Mouse (Mus musculus) T-cell, adult 2 months (primary cell): Measurements from ENCODE around the gene Zfp296.

Experiments used
- DNase-seq: peaks from one replicate; pipeline ENCODE4 v3.0.0; 2022; ENCODE audit warnings: low spot score

The Zfp296 gene

DNA sequence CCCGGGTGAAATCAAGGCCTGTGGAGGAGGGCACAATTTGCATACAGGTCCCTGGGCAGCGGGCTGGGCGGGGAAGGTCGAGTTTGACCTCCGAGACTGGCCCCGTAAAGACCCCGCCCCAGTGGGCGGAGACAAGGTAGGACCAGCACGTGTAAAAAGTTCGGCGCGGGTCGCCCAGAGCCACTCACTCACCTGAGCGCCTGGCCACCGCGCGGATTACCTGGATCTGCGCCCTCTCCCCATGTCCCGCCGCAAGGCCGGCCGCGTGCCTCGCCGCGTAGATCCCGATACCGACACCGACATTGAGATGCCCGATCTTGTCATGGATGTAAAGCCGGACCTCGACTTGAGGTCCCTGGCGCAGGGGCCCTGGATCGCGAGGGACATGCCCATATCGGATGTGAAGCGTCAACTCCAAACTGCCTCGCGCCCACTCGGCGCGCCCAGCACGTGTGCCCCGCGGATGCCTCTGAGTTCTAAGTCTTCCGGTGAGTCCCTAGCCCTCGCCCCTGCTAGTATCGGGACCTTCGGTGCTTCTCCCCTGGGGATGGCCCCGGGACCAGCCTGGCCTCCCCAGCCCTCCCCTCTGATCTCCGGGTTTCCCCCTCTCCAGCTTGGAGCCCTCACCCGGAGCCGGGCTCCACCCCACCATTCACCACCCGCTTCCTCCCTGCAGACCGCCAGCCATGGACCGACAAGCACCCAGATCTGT lies at the start of gene Zfp296, which contains the start of gene Gemin7:
Zfp296 (plus strand) TSS at position 147 of the 712 bp plus-strand sequence.
Gemin7 (minus strand) TSS at position 455 of the 712 bp plus-strand sequence.
- peak; percentile 47 for DNase-seq

DNA sequence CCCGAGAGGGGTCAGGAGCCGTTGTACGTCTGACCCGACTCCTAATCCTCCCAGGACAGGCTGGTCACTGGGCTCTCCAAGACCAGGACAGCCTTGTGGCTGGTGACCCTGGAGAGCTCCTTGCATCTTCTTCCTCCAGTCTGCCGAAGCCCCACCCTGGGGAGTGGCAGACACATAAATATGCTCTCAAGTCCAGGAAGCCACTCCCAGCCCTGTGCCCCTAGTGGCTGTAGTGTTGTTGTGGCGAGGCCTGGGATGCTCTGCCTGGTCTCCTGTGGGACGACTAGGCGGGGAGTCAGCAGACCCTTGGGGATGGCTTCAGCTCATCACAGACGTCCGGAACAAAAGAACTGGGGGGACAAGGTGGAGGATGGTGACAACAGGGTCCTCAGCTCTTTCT lies 46.0 kb upstream of the Zfp296 start:
- DNase-seq: no peak

DNA sequence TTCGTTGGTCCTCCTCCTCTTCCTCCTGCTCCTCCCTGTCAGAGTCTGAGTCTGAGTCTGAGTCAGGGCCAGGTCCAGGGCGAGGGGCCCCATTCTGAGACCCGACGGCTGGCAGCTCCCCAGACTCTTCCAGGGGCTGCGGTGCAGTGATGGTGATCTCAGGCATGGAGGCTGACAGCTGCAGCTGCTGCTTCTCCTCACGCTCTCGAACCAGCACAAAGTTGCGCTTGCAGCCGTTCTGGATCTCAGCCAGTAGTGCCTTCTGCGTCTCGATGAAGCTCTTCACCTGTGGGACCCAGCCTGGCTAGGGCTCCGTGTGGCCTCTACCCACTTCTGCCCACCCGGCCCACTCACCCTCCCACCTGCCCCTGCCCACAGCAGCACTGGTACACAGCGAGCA lies 44.8 kb upstream of the Zfp296 start:
- DNase-seq: no peak

DNA sequence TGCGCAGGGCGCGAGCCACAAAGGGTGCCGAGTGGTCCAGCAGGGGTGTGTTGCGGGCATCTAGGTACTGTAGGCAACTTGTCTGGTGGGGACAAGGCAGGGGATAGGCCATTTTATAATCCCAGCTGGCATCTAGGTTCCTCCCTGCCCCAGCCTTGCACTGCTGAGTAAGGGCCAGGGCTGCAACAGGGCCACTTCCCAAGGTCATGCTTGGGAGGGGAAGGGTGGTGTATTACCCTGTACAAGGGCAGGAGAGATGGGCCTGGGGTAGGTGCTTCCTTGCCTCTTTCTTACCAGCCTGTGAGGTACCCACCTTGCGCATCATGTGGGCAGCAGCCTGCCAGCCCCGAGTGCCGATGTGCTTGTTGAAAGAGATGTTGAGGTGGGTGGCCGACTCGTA lies 42.4 kb upstream of the Zfp296 start:
- DNase-seq: no peak

DNA sequence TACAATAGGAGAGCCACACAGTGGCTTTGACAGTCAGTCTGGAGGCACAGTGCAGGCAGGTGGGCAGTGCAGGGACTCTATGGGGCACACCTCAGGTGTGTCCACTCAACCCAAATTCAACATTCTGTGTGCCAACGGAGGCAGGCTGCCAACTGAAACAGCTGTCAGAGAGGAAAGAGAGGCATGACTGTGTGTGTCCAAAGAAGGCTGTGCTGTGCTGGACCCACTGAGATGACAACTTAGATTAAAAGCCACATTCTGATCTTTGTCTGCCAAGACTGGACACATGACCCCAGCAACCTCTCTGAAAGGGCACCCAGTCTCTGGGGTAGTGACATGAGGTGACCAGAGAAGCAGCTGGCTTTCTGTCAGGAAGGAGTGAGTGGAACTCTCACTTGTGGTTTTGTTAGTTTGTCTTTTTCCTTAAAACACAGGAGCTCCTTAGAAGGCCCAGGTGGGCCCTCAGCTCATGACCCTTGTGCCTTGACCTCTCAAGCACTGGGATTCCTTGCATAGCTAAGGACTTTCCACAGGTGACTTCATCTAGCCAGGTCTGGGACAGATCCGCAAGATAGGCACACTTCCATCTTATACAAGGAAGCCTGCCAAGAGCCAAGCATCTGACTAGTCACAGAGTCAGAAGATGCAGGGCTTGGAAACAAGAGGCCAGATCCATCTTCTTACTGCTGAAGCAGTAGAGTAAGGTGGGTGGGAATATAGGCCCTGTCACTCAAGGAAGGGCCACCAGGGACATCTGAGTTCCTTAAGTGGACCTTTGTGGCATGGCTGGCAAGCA lies 36.1 kb upstream of the Zfp296 start:
- DNase-seq: no peak

DNA sequence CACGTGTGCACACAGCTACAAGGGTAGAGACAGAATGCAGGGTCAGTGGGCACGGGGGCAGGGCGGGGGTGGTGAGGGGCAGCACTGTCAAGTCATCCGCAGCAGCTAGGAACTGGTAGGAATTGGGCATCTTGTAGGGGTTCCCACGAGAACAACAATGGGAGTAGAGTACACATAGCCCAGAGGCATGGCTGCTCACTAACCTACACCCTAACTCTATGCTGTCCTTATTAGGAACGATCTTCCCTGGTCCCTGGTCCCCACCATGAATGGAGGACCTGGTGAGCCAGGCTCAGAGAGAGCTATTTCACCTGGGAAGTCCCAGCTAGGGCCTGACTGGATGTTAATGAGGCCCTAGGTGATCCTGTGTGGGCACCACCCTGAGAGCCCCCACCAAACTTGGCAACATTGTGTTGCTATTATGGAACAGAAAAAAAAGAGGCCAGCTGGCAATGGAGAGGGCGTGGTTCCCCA lies 35.4 kb upstream of the Zfp296 start:
- no peak for DNase-seq

DNA sequence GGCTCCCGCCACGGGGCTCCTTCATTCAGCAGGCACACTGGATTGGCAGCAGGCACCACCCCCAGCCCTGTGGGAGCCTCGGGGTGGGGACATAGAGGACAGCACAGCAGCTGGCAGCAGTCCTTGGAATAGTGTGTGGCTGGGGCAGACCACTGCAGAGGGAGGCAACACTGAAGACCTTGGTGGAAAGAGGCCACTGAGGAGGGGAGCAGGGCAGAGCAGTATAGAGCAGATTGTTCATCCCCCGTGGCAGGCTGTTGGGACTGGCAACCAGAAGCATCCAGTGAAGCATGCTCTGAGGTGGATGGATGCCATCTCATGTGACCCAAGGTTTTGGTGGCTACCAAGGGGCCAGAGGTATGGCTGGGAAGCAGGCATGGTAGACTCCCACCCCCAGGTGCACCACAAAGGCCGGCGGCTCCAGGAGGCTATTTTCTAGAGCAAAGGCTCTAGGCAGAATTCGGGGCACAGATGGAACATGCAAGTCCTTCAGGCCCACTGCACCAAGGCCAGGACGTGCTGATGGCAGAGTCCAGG lies 34.9 kb upstream of the Zfp296 start:
- DNase-seq: no peak

DNA sequence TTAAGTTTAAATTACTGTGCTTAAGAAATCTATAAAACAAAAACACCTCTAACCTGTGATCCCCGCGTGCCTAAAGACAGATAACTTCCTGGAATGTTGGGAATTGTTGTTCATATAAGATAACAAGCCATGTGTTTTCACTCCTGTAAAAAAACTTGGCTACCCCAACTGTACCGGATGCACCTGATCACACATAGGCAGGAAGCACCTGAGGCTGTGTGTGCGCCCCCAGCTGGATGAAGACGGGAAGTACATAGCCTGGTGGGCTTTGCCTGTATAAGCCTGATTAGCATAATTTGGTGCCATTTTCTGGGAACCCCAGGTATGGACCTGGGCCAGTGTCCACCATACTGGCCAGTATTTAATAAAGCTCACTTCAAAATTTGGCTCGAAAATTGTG lies 33.5 kb upstream of the Zfp296 start:
- peak; percentile 66 for DNase-seq

DNA sequence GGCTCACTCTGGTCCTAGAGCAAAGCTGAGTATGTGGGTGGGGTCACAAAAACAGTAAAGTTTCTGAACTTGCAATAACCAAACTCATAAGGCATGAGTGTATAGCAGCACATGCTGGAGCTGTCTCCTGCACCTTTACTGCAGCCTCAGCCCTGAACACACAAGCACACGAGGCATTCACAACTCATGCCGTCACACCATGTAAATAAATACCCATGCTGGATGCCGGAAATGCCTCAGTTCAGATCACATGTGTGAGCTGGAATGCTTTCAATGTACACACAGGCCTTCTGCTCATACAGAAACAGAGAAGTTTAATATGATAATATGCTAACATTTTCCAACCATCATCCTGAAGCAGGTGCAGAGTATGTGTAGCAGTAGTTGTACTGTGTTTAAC lies 31.1 kb upstream of the Zfp296 start:
- DNase-seq: no peak

DNA sequence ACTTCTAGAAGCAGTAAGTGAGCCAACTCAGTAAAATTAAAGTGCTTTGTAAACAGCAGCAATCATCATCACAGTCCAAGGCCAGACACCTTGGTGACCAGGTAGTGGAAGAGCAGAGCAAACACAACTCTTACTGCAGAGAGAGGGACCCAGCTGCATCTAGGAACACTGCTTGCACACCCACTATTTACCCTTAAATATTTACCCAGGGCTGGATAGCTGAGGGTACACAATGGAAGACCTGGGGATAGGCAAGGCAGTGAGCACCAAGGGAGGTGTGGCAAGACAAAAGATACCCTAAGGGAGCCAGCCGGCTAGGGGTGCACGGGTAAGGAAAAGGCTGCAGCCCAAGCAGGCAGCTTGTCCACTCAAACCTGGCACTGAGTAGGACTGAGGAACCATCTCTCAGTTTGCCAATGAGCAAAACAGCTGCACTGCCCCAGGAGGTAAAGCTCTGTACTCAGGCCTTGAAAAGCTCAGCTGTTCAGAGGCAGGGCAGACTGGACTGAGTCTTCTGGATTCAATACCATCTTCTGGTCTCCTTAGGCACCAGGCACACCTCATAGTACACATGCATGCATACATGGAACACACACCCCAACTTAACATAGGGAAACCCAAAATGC lies 29.6 kb upstream of the Zfp296 start:
- DNase-seq: no peak

DNA sequence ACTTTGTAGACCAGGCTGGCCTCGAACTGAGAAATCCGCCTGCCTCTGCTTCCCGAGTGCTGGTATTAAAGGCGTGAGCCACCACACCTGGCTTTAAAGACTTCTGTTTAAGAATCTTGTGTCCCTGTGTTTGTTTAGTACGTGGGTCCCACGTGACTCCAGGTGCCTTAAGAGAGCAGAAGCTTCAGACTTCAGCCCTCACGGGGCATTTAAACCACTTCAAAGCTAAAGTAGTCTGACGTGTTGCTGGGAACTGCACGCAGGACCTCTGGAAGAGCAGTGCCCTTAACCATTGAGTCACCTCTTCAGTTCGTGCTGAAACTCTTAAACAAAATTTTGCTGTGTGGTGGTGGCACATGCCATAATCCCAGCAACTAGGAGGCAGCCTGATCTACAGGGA lies 27.7 kb upstream of the Zfp296 start:
- peak; percentile 46 for DNase-seq

DNA sequence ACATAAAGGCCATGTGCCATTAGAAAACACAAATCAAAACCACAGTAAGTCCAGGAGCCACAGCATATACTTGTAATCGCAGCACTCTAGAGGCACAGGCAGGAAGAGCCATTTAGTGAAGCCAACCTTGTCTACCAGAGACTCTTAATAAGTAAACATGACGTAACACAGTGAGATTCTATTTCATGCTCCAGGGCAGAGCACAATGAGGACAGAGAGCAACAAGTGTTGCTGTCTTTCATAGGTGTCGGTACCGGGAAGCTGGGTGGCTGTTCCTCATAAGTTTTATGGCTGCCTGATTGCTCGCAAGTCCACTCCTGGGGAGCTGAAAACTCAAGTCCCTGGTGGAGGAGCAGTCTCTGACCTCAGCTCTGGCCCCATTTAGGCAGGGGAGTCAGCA lies 25.5 kb upstream of the Zfp296 start:
- no peak for DNase-seq

DNA sequence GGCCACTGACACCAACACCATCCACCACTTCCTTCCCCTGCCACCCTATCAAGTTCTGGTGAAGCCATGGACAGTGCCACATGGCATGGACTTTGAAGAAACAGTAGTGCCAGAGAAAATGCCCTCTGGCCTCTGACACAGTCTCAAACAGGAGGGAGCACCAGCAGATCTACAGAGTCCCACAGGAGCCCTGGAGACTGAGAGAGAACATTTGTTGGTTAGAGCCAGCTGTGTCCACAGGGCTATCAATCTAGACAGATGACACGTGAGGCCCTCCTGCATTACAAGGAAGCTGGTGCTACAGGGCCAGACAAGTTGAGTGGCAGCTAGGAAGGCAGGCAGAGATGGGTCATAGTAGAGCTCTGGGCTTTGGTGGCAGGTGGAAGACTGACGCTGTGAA lies 24.6 kb upstream of the Zfp296 start:
- no peak for DNase-seq

DNA sequence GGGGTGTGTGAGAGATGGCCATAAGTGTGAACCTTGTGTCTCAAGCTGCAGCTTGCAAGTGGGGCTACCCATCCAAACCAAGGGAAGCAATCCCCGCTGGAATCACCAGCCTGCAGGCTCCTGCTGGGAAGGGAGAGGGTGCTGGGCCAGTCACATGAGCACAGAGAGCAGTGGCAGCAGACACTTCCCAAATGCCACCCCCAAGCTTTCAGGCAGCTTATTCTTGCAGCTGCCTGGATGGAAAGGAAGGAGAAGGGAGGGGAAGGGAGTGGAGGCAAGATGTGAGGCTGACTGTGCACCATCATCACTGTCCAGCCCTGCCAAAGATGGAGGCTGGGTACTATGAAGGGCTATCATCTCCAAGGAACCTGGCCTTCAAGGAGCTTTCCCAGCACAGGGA lies 22.9 kb upstream of the Zfp296 start:
- DNase-seq: no peak

DNA sequence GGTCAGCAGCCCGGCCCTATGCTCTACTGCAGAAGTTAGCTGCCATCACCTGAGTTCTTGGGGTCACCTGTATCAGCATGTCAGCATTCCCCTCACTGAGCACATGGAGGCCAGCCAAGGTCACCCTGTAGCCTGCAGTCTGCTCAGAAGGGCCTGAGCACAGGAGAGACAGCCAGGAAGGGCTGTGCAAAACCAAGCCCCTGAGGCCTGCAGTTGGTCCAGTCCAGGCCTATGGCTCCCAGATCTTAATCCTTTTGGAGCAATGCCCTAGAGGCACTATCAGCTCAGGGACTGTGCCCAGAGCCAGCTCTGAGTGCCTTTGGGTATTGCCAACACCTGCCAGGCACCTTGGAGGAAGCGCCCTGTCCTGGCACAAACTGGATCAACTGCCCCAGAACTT lies 20.0 kb upstream of the Zfp296 start:
- no peak for DNase-seq

DNA sequence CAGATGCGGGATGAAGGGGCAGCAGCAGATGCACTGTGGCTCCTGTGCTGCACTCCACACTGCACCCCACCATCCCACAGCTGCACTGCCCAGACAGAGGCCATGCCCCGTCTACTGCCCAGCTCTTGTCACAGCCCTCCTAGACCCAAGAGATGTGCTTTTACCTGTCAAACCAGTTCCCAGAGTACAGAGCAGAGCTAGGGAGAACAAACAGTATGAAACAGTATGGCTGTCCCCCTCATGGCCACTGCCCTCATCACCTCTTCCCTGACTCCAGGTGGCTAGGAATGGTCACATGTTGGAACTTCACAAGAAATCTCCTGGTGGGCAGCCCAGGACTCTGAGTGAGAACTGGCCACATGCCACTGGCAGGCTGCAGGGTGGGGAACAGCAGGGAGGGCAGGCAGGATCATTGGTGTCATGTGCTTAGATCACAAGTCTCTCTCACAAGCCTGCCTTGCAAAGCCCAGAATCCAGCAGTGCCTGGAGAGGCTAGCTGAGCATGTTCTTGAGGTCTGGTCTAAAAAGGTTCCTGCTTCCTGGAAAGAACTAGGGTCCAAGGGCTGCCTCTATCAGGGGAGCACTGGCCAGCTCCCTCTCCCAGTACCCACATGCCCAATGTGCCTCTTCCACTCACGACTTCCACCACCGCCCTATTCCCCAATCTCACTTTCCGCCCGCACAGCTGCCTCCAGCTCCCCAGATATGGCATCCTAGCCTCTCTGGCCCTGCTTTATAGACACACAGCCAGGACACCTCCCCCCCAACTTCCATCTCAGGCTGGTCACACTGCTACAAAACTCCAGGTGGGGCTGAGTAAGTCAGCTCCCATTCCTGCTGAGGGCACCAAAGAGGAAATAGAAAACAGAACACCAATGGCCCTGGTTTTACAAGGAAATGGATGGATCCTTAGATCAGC lies 18.8 kb upstream of the Zfp296 start:
- no peak for DNase-seq

DNA sequence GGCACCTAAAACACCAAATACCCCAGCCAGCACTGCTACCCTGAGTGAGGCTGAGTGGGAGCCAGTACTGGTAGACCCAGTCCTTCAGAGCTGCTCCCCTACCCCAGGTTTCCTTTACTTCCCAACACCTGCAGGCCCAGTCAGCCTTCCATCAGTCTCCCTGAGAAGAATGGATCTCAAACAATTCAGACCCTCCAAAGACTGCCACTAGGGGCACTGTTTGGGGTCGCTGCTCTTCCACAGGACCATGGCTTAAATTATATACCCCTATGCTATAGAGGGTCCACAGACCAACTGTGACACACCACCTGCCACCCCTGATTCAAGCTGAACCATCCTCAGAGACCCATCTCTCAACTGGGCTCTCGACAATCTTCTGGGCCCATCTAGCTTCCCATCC lies 18.1 kb upstream of the Zfp296 start:
- DNase-seq: no peak

DNA sequence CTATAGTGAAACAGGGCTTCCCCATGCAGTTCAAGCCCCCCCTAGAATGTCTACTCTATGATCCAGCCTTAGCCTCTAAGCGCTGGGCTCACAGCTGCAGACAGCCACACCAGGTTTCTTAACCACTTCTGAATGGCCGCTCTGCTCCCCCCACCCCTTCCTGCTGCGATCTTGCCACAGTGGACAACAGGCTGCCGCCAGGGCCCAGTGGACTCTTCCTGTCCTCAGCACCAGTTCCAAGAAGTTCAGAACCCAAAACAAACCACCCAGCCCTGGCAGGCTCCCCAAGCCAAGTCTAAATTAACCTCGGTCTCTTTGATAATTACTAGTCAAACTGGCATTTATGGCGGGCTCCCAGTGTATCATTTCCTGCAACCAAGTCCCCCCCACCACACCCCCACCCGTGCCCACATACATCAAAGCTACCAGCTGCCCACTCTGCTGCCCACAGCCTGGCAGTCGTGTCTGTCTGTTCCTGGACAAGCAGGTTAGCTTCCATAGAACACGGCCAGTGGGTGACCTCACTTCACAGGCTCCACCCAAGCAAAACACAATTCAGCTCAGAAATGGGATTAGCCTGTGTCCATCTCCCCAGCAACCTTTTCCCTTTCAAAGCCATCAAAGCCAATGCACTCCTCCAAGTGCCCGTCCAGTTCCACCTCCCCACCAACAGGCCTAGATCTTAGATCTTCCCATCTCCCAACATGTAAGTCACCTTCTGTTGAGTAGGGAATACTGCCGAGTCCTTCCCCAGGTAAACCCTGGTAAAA lies 16.4 kb upstream of the Zfp296 start:
- DNase-seq: no peak

DNA sequence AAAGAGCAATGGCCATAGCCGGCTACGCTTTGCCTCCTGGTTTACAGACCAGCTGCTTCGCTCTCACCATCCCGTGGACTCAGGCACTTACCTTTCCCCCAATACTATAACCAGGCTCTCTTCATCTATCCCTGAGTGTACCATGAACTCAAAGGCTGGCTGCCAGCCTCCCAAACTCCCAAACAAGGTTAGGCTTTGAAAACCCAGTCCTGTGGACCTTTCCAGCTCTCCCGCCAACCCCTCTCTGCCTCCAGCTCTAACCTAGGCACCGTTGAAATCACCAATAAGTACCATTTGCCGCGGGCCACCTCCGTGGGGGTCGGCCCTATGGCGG lies 15.7 kb upstream of the Zfp296 start:
- no peak for DNase-seq

DNA sequence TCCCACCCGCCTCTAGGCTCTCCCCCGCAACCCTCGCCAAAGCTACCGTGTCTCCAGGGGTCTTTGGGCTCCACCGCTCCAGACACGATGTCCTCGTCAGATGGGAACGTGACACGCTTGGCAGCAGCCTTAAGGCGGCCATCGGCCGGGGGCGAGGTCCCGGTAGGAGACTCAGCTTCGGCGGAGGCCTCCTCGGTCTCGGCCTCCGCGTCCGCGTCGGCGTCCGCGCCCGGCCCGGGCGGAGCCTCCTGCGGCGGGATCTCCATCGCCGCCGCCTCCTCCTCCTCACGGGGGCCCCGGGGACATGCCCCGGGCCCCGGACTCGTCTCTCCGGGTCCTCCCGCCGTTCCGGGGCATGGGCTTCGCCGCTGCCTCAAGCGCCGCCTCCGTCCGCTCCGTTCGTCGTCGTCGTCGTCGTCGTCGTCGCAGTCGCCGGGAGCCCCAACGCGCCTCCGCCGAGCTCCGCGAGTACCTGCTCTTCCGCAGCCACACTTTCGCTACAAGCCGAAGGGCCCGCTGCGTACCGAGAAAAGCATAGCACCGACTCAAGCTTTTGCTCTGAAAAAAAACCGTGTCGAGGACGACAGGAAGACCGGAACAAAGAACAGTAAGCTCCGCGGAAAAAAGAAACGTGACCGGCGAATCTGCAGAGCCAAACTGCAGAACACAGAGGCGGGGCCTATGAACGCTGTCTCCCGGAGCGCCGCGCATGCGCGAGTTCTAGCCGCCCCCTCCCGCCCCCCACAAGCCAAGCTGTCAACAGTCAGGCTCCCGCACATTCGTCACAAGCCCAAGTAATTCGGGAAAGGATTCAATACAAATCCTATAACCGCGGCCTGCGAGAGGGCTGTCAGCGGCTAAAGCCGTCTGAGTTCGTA lies 15.1 kb upstream of the Zfp296 start:
- DNase-seq: peak; percentile 87
